Mouse (Mus musculus): ENCODE data around the gene Ercc8.

GRCm38 (mm10) chr13:108185530-108185929 lies 27.0 kb downstream of the Ercc8 start:
- TF ChIP-seq CTCF (IDR thresholded peaks at IDR 0.05), result no peak
- TF ChIP-seq POLR2A (IDR thresholded peaks at IDR 0.05; ENCODE audit: insufficient read depth, low read depth, low read length), result no peak
- TF ChIP-seq EP300 (IDR thresholded peaks at IDR 0.05; ENCODE audit: insufficient read depth, low read depth, low read length), result no peak

All from heart, adult 2 months (tissue).